Mouse (Mus musculus) bone marrow macrophage, adult 2 months (primary cell): ENCODE results near the gene Zbtb22.

Experiments used
- CTCF ChIP-seq: IDR thresholded peaks from 2 replicates; pipeline ENCODE4 v1.5.1; 2012; ENCODE audit warnings: low read depth, mild to moderate bottlenecking, low read length, moderate library complexity
- POLR2A ChIP-seq: IDR thresholded peaks from 2 replicates; pipeline ENCODE4 v1.6.1; 2012; ENCODE audit warnings: mild to moderate bottlenecking, low read depth, low read length, borderline replicate concordance

GRCm38 (mm10) chr17:33916294-33916693 is 590 bp downstream of the Zbtb22 start:
- TF ChIP-seq POLR2A = no peak
- no peak for TF ChIP-seq CTCF
